Mouse (Mus musculus): Measurements from ENCODE around the gene Gm5617. TPM values are rescaled to one million over a fixed set of nuclear protein-coding genes. Genes with fewer than 3 reads are reported as not detected.

Gene Gm5617
- total RNA-seq (2023), result 10 to 100 TPM; 28.4 to 30.6 TPM

DNA sequence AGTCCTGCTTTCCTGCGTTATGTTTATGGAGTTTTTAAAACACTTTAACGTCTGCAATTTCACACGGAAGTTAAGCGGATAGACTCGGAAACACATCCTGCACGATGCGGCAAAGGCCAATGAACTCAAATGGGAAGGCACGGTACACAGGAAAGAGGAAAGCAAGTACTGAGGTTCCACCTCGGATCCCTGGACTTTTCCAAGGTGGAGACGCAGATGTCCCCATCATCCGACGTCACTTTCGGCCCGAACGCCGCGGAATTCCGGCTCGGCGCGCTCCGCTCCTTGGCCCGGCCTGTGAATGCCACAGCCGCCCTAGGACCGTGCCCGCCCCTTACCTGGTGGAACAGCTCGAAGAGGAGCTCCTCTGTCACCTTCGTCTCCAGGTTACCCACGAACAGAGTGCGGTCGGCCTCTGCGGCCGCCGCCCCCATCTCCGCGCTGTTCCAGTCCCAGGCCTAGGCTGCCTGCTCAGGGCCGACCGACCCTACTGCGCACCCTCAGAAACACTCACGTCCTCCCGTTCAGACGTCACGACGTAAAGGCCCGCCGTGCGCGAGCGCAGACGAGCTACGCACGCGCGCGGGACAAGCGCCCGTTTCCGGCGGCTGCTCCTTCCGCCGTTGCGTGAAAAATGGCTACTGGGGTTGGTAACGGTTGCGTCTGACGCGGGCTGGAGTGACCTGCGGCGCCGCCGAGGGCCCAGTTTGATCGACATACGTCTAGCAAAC lies at the start of gene Gm5617, which contains the start of gene Rbm7:
TSS of gene Gm5617 (plus strand) at position 626 of the 731 bp plus-strand sequence.
TSS of gene Rbm7 (minus strand) at position 483 of the 731 bp plus-strand sequence.

DNA sequence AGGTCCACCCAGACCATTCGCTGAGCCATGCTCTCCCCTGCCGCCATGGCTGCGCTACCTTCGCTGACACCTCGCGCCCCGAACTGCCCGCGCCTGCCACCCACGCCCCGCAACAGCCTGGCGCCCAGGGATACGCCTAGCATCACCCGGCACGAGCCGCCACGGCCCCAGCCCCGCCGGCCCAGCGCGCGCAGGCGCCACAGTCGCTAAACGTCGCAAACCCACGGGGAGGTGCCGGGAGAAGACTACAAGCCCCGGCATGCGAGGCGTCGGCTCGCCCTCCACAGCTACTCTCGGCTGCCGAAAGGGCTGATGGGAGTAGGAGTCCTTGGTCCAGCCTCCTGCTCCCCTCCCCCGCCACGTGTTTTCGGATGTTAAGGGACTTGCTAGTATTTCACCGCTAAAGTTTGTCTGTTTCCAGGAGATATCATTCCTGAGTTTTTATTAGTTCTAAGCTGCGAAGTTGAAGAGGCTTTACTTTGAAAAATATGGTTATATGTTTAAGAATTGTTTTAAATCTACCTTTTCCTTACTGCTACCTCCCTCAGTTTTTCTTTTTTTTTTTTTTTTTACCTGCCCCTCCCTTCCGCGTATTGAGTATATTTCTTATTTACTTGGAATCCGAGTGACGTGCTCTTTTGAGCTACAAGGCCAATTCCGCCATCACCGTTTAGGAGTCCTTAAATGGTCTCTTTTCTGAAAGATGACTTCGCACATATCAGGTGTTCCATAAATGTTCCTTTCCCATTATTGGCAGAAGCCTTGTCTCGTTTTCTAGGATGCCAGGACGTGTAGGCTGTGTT lies 14.6 kb upstream of the Gm5617 start, which contains the start of gene Rexo2:
TSS of gene Rexo2 (minus strand) at position 213 of the 803 bp plus-strand sequence.

Other genes starting within 250 kb of the Gm5617 start
- gene Nxpe2, start 142.0 kb upstream of the Gm5617 start, total RNA-seq (2023), result 1 to 10 TPM; 1.3 TPM
- gene Rexo2, start 14.8 kb upstream of the Gm5617 start, total RNA-seq (2023), result 10 to 100 TPM; 60.9 to 67.5 TPM
- gene Rbm7, start 143 bp upstream of the Gm5617 start, total RNA-seq (2023), result 100 to 1,000 TPM; 207 to 224 TPM
- under 1 TPM in 1 of 2 experiments, not detected in 1; 0.76 TPM for gene Nnmt, start 109.7 kb downstream of the Gm5617 start, total RNA-seq (2023)